Mouse (Mus musculus): ENCODE results near the gene Insl3.

Gene Insl3
- long read RNA-seq, experiment 1: 0 reads
- long read RNA-seq, experiment 2: 0 reads

GRCm38 (mm10) chr8:71689028-71689427 is at the start of gene Insl3:
TSS of gene Insl3 (plus strand) at chr8:71689214.
- intact Hi-C loops (cut with DNase I): no loop called here

GRCm38 (mm10) chr8:71639318-71639717 is 49.7 kb upstream of the Insl3 start:
- intact Hi-C loops (cut with DNase I): no loop called here

- intact Hi-C loops (cut with DNase I): no loop called here
These were observed 43.5 kb upstream of the Insl3 start for GRCm38 (mm10) chr8:71645510-71645909.

- intact Hi-C loops (cut with DNase I): loop anchor here (10.0 kb wide), 1 partner anchor 210 kb away; no protein-coding TSS in a partner anchor
These were observed 34.4 kb upstream of the Insl3 start for GRCm38 (mm10) chr8:71654600-71654999.

GRCm38 (mm10) chr8:71657816-71658215 is 31.2 kb upstream of the Insl3 start:
- intact Hi-C loops (cut with DNase I): loop anchor here (10.0 kb wide), 1 partner anchor 213 kb away; no protein-coding TSS in a partner anchor

- intact Hi-C loops (cut with DNase I): loop anchor here (10.0 kb wide), 1 partner anchor 214 kb away; no protein-coding TSS in a partner anchor
These were observed 30.4 kb upstream of the Insl3 start for GRCm38 (mm10) chr8:71658515-71659049.

- intact Hi-C loops (cut with DNase I): loop anchor here (2.0 to 10.0 kb wide), 3 partner anchors 47 to 215 kb away; partner anchors contain the start of genes Colgalt1 and Fam129c
These were observed 29.3 kb upstream of the Insl3 start for GRCm38 (mm10) chr8:71659751-71660150.

- intact Hi-C loops (cut with DNase I): loop anchor here (1.0 to 5.0 kb wide), 3 partner anchors 48 to 99 kb away; partner anchors contain the start of genes Colgalt1 and Fam129c
These were observed 28.5 kb upstream of the Insl3 start for GRCm38 (mm10) chr8:71660325-71661120.

- intact Hi-C loops (cut with DNase I): no loop called here
These were observed 23.5 kb upstream of the Insl3 start for GRCm38 (mm10) chr8:71665331-71666130.

GRCm38 (mm10) chr8:71666855-71667254 is 22.2 kb upstream of the Insl3 start:
- intact Hi-C loops (cut with DNase I): no loop called here

GRCm38 (mm10) chr8:71667256-71667655 is 21.8 kb upstream of the Insl3 start:
- intact Hi-C loops (cut with DNase I): no loop called here

GRCm38 (mm10) chr8:71668220-71668975 is 20.6 kb upstream of the Insl3 start:
- intact Hi-C loops (cut with DNase I): no loop called here

GRCm38 (mm10) chr8:71670198-71670597 is 18.8 kb upstream of the Insl3 start:
- intact Hi-C loops (cut with DNase I): no loop called here

- intact Hi-C loops (cut with DNase I): no loop called here
These were observed 18.1 kb upstream of the Insl3 start for GRCm38 (mm10) chr8:71670621-71671548.

GRCm38 (mm10) chr8:71671549-71671965 is 17.5 kb upstream of the Insl3 start, which contains the start of gene Unc13a:
TSS of gene Unc13a (minus strand) at chr8:71671757.
- intact Hi-C loops (cut with DNase I): no loop called here

- intact Hi-C loops (cut with DNase I): no loop called here
These were observed 16.8 kb upstream of the Insl3 start for GRCm38 (mm10) chr8:71672168-71672735.

GRCm38 (mm10) chr8:71674071-71674470 is 14.9 kb upstream of the Insl3 start:
- intact Hi-C loops (cut with DNase I): no loop called here

- intact Hi-C loops (cut with DNase I): no loop called here
These were observed 13.5 kb upstream of the Insl3 start for GRCm38 (mm10) chr8:71675456-71676019.

Data from adrenal gland (tissue).